In the genomic region with DNA sequence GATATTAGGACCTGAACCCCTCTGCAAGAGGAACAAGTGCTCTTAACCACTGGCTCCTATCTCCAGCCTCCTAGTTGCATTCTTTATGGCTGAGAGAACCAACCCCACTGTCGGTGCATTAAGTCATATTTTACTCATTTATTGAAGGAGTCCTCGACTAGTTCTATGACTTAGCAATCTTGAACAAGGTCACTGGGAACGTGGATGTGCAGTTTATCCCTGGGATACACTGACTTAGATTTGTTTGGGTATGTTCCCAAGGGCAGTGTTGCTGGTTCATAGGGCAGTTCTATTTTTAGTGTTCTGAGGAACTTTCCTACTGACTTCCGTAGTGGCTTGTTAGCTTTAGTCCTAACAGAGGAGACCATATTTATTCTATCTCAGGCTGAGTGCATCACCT, we compare ENCODE assay signal across 20 mouse cellular contexts. TPM values are rescaled to one million over a fixed set of nuclear protein-coding genes. Genes with fewer than 3 reads are reported as not detected.
DNase-seq lines count a peak whose midpoint lies in the region; ATAC-seq and TF ChIP-seq lines count a peak whose summit lies in the region.
"Had no signal": no experiment of that assay in that cellular context is flagged by ENCODE, and none has a peak within 500 bp of the region (broad histone marks: within the 10 kb centered on the region; RNA-seq: fewer than 3 reads in every experiment).

No protein-coding gene starts in this region.

- no peak overlapping the region for H3K4me2 ChIP-seq in heart, embryonic 12.5 days

- 53% methylated on average over 4 of the region's 4 CpGs for WGBS in heart, embryonic 12.5 days

- TF ChIP-seq CTCF in ES-Bruce4 (IDR thresholded peaks at IDR 0.05; ENCODE audit: low read depth, low read length), result no peak

- H3K9me3 ChIP-seq in ES-Bruce4 (replicated peaks; ENCODE audit: control insufficient read depth, insufficient read depth, low read length, poor library complexity, severe bottlenecking), result peaks cover 15% of the 10 kb centered on the region
- no peaks in the 10 kb centered on the region for H3K9me3 ChIP-seq in heart, embryonic 12.5 days (replicated peaks)
- H3K9me3 ChIP-seq: embryonic facial prominence, embryonic 10.5 days had no signal

- no peak overlapping the region for H3K9ac ChIP-seq in ES-Bruce4 (ENCODE audit: low read depth, poor library complexity, severe bottlenecking)
- no peak overlapping the region for H3K9ac ChIP-seq in heart, embryonic 12.5 days

- H3K36me3 ChIP-seq in ES-Bruce4 (ENCODE audit: control insufficient read depth, insufficient read depth, low read length, poor library complexity, severe bottlenecking), result peaks cover 20% of the 10 kb centered on the region
- peaks cover 4% of the 10 kb centered on the region; the same call in 1 of the 2 replicates for H3K36me3 ChIP-seq in heart, embryonic 12.5 days

- DNase-seq in adrenal gland, adult (ENCODE audit: inconsistent age in 2 of 2, low spot score in 1 of 2), result peak; percentile 67 to 89
- DNase-seq in adrenal gland, postnatal 4 days (ENCODE audit: low spot score in 2 of 2), result no peak
- peak; percentile 36 to 38 for DNase-seq in heart, adult 9 months (ENCODE audit: low spot score in 2 of 2)
- no peak for DNase-seq in heart, postnatal 14 days
- no peak for DNase-seq in cerebellum, adult 9-10 months
- DNase-seq: cerebellum, adult 18-20 months; layer of hippocampus, postnatal 36 days; lung, adult 18-20 months; lung, postnatal 36 days; retina, postnatal 1 day had no signal

- H3K27ac ChIP-seq in ES-Bruce4 (ENCODE audit: insufficient read depth, low read length), result peak overlapping the region; percentile 64
- H3K27ac ChIP-seq in heart, embryonic 12.5 days (ENCODE audit: poor library complexity, severe bottlenecking), result peak overlapping the region; percentile 31; the same call in 1 of the 2 replicates
- H3K27ac ChIP-seq: embryonic facial prominence, embryonic 10.5 days; hindbrain, postnatal 0 days; kidney, postnatal 0 days; layer of hippocampus, adult 2 months; stomach, postnatal 0 days had no signal

- intact Hi-C loops in heart, postnatal 14 days (cut with DNase I), result no loop called here

- TF ChIP-seq POLR2A in ES-Bruce4 (IDR thresholded peaks at IDR 0.05; ENCODE audit: insufficient read depth, low read length), result no peak

- H3K27me3 ChIP-seq in ES-Bruce4 (ENCODE audit: control insufficient read depth, insufficient read depth, low read length, poor library complexity, severe bottlenecking), result no peaks in the 10 kb centered on the region
- H3K27me3 ChIP-seq in heart, embryonic 12.5 days (replicated peaks), result no peaks in the 10 kb centered on the region
- H3K27me3 ChIP-seq: Patski had no signal

- ATAC-seq in heart, embryonic 12.5 days (ENCODE audit: insufficient number of reproducible peaks, low FRiP score), result no peak
- ATAC-seq in granulocyte monocyte progenitor cell, adult 5-6 weeks (replicated peaks; ENCODE audit: poor library complexity, severe bottlenecking), result no peak
- ATAC-seq: hindbrain, postnatal 0 days; intestine, postnatal 0 days; Patski had no signal

- H3K4me1 ChIP-seq in ES-Bruce4 (ENCODE audit: control insufficient read depth, insufficient read depth, low read length), result peaks cover 5% of the 10 kb centered on the region
- H3K4me1 ChIP-seq in heart, embryonic 12.5 days (replicated peaks), result peaks cover 20% of the 10 kb centered on the region

- H3K4me3 ChIP-seq in ES-Bruce4 (ENCODE audit: low read depth, low read length), result no peak overlapping the region
- H3K4me3 ChIP-seq in heart, embryonic 12.5 days, result no peak overlapping the region
- H3K4me3 ChIP-seq: embryonic facial prominence, embryonic 10.5 days; layer of hippocampus, adult 2 months had no signal

- no peak for TF ChIP-seq EP300 in ES-Bruce4 (IDR thresholded peaks at IDR 0.05; ENCODE audit: insufficient read depth, low read depth, low read length)

RNA-seq across cellular contexts. Expression of a gene that starts 5.6 kb away (rescaled TPM):
- 10 to 100 TPM; 34.0 to 34.4 TPM for total RNA-seq in adrenal gland, postnatal 4 days (2021)
- 10 to 100 TPM; 17.3 to 18.4 TPM for total RNA-seq in heart, postnatal 14 days (2021)
- 34.5 and 37.0 TPM in 2 replicates for polyA plus RNA-seq in ES-Bruce4 (2011; ENCODE audit: insufficient read depth, insufficient read length, low read depth, missing spikeins)
- 3.0 and 3.1 TPM in 2 replicates for polyA plus RNA-seq in heart, embryonic 12.5 days (2016; fragmentation: Nextera tagmentation; extraction: Ambion mirVana)
- 50.5 and 62.5 TPM in 2 replicates for total RNA-seq in granulocyte monocyte progenitor cell, adult 5-6 weeks (2014; fragmentation: Nextera tagmentation)
- 66.7 and 73.5 TPM in 2 replicates for total RNA-seq in granulocyte monocyte progenitor cell, adult 5-6 weeks (2017)

Comparison
In these comparisons a context has a peak if more than half of its experiments do, and no peak if none do; other contexts are left out.
1. DNase-seq: peak in adrenal gland, adult (2 of 2) and heart, adult 9 months (2 of 2); none in adrenal gland, postnatal 4 days (0 of 2), heart, postnatal 14 days (0 of 2) and cerebellum, adult 9-10 months (single experiment).